Mouse (Mus musculus) E14TG2a.4 (cell line): ENCODE data around the gene Ints14.

Source experiments
- CTCF ChIP-seq: conservative IDR thresholded peaks from 2 replicates; pipeline ENCODE4 v1.5.1; 2014; ENCODE audit warnings: low read length
- NANOG ChIP-seq: IDR thresholded peaks from 2 replicates; pipeline ENCODE4 v1.6.1; 2014; ENCODE audit warnings: borderline replicate concordance, low read length, mixed read lengths
- POU5F1 ChIP-seq: IDR thresholded peaks from 2 replicates; pipeline ENCODE4 v1.6.1; 2014; ENCODE audit warnings: low read length, borderline replicate concordance

GRCm38 (mm10) chr9:65015461-65016222 lies 54.9 kb downstream of the Ints14 start:
- no peak for TF ChIP-seq CTCF
- no peak for TF ChIP-seq NANOG
- no peak for TF ChIP-seq POU5F1
